15 mouse cellular contexts compared by ENCODE assay signal in genomic region chr7:45574472-45575379, GRCm38 (mm10). TPM values are rescaled to one million over a fixed set of nuclear protein-coding genes. Genes with fewer than 3 reads are reported as not detected.
DNase-seq lines count a peak whose midpoint lies in the region; ATAC-seq lines count a peak whose summit lies in the region.
"Had no signal": no experiment of that assay in that cellular context is flagged by ENCODE, and none has a peak within 500 bp of the region (broad histone marks: within the 10 kb centered on the region; RNA-seq: fewer than 3 reads in every experiment).

No protein-coding gene starts in this region.

- H3K27ac ChIP-seq in hindbrain, embryonic 13.5 days = no peak overlapping the region
- no peak overlapping the region for H3K27ac ChIP-seq in hindbrain, embryonic 14.5 days
- no peak overlapping the region; the same call in 1 of the 2 replicates for H3K27ac ChIP-seq in stomach, embryonic 15.5 days
- H3K27ac ChIP-seq: forebrain, embryonic 15.5 days; midbrain, embryonic 10.5 days had no signal

- no peaks in the 10 kb centered on the region for H3K9me3 ChIP-seq in hindbrain, embryonic 13.5 days
- no peaks in the 10 kb centered on the region for H3K9me3 ChIP-seq in hindbrain, embryonic 14.5 days (ENCODE audit: control insufficient read depth, low read length)
- no peaks in the 10 kb centered on the region for H3K9me3 ChIP-seq in stomach, embryonic 15.5 days
- H3K9me3 ChIP-seq: forebrain, embryonic 15.5 days; midbrain, embryonic 10.5 days had no signal

- H3K4me3 ChIP-seq in hindbrain, embryonic 13.5 days = no peak overlapping the region
- no peak overlapping the region for H3K4me3 ChIP-seq in hindbrain, embryonic 14.5 days (replicated peaks; ENCODE audit: low read length)
- H3K4me3 ChIP-seq in stomach, embryonic 15.5 days (replicated peaks) = no peak overlapping the region
- H3K4me3 ChIP-seq: forebrain, embryonic 15.5 days; midbrain, embryonic 10.5 days had no signal

- no peaks in the 10 kb centered on the region for H3K27me3 ChIP-seq in hindbrain, embryonic 13.5 days
- H3K27me3 ChIP-seq in hindbrain, embryonic 14.5 days (ENCODE audit: control insufficient read depth, insufficient read depth, low read length) = no peaks in the 10 kb centered on the region
- no peaks in the 10 kb centered on the region for H3K27me3 ChIP-seq in stomach, embryonic 15.5 days (replicated peaks)
- H3K27me3 ChIP-seq: forebrain, embryonic 15.5 days had no signal

- H3K4me2 ChIP-seq in hindbrain, embryonic 13.5 days = no peak overlapping the region
- H3K4me2 ChIP-seq in hindbrain, embryonic 14.5 days (replicated peaks) = no peak overlapping the region
- peak overlapping the region; percentile 5; the same call in 1 of the 2 replicates for H3K4me2 ChIP-seq in stomach, embryonic 15.5 days
- H3K4me2 ChIP-seq: forebrain, embryonic 15.5 days had no signal

- no peak for DNase-seq in hindbrain, embryonic 14.5 days (ENCODE audit: low spot score)
- DNase-seq in kidney, adult 11 months = peak; percentile 82
- peak; percentile 83 to 87 for DNase-seq in kidney, postnatal 36 days
- no peak for DNase-seq in retina, postnatal 1 day
- no peak for DNase-seq in ovary, adult 18-20 months (ENCODE audit: low spot score)
- no peak for DNase-seq in gastrocnemius, postnatal 4 days (ENCODE audit: low spot score in 2 of 2)
- DNase-seq: adrenal gland, postnatal 14 days had no signal

- H3K9ac ChIP-seq in hindbrain, embryonic 13.5 days = peak overlapping the region; percentile 53; the same call in 1 of the 2 replicates
- H3K9ac ChIP-seq in hindbrain, embryonic 14.5 days = no peak overlapping the region
- H3K9ac ChIP-seq in stomach, embryonic 15.5 days = no peak overlapping the region
- H3K9ac ChIP-seq: forebrain, embryonic 15.5 days had no signal

- WGBS in hindbrain, embryonic 13.5 days = 90% methylated on average over 15 of the region's 15 CpGs
- 89% methylated on average over 15 of the region's 15 CpGs for WGBS in hindbrain, embryonic 14.5 days
- 78% methylated on average over 15 of the region's 15 CpGs for WGBS in stomach, embryonic 15.5 days

- H3K36me3 ChIP-seq in hindbrain, embryonic 13.5 days = peaks cover 14% of the 10 kb centered on the region
- peaks cover 10% of the 10 kb centered on the region; the same call in 1 of the 2 replicates for H3K36me3 ChIP-seq in hindbrain, embryonic 14.5 days (replicated peaks; ENCODE audit: control insufficient read depth, insufficient read depth)
- peaks cover 11% of the 10 kb centered on the region for H3K36me3 ChIP-seq in stomach, embryonic 15.5 days

- no peak for ATAC-seq in hindbrain, embryonic 13.5 days (ENCODE audit: low FRiP score)
- no peak for ATAC-seq in hindbrain, embryonic 14.5 days (ENCODE audit: low FRiP score)
- no peak for ATAC-seq in stomach, embryonic 15.5 days (ENCODE audit: insufficient read depth, low FRiP score, low read depth)
- ATAC-seq: forebrain, embryonic 15.5 days had no signal

- peaks cover 14% of the 10 kb centered on the region for H3K4me1 ChIP-seq in hindbrain, embryonic 13.5 days (replicated peaks)
- peaks cover 15% of the 10 kb centered on the region for H3K4me1 ChIP-seq in hindbrain, embryonic 14.5 days (replicated peaks; ENCODE audit: control insufficient read depth, insufficient read depth, low read length)
- peaks cover 15% of the 10 kb centered on the region; the same call in 1 of the 2 replicates for H3K4me1 ChIP-seq in stomach, embryonic 15.5 days

RNA-seq across cellular contexts. Expression of gene Bcat2, which starts 4.8 kb away (rescaled TPM):
- polyA plus RNA-seq in hindbrain, embryonic 13.5 days (2015; fragmentation: Nextera tagmentation; extraction: Ambion mirVana) = 19.8 and 20.8 TPM in 2 replicates
- 17.4 and 19.0 TPM in 2 replicates for polyA plus RNA-seq in hindbrain, embryonic 14.5 days (2014; fragmentation: Nextera tagmentation; extraction: Ambion mirVana)
- 78.8 and 87.1 TPM in 2 replicates for polyA plus RNA-seq in stomach, embryonic 15.5 days (2015; fragmentation: Nextera tagmentation; extraction: Ambion mirVana)
- 10 to 100 TPM; 32.2 to 36.3 TPM for total RNA-seq in gastrocnemius, postnatal 4 days (2021)

RNA-seq across cellular contexts. Expression of gene Hsd17b14, which starts 20.0 kb away (rescaled TPM):
- polyA plus RNA-seq in hindbrain, embryonic 13.5 days (2015; fragmentation: Nextera tagmentation; extraction: Ambion mirVana) = 0.25 and 0.45 TPM in 2 replicates
- 0.25 TPM in 1 of 2 replicates, not detected in the other for polyA plus RNA-seq in hindbrain, embryonic 14.5 days (2014; fragmentation: Nextera tagmentation; extraction: Ambion mirVana)
- polyA plus RNA-seq in stomach, embryonic 15.5 days (2015; fragmentation: Nextera tagmentation; extraction: Ambion mirVana) = 2.2 and 3.9 TPM in 2 replicates
- total RNA-seq in gastrocnemius, postnatal 4 days (2021) = under 1 TPM; 0.61 to 0.80 TPM
- polyA plus RNA-seq: forebrain, embryonic 15.5 days had no signal

RNA-seq across cellular contexts. Expression of gene Fgf21, which starts 40.6 kb away (rescaled TPM):
- not detected in 2 replicates for polyA plus RNA-seq in hindbrain, embryonic 13.5 days (2015; fragmentation: Nextera tagmentation; extraction: Ambion mirVana)
- polyA plus RNA-seq in hindbrain, embryonic 14.5 days (2014; fragmentation: Nextera tagmentation; extraction: Ambion mirVana) = not detected in 2 replicates
- polyA plus RNA-seq in stomach, embryonic 15.5 days (2015; fragmentation: Nextera tagmentation; extraction: Ambion mirVana) = 0.18 and 0.41 TPM in 2 replicates
- not detected for total RNA-seq in gastrocnemius, postnatal 4 days (2021)
- total RNA-seq: left cerebral cortex, postnatal 10 days had no signal
- polyA plus RNA-seq: CD4-positive, CD25-positive, alpha-beta regulatory T cell, adult 4 months; forebrain, embryonic 15.5 days; heart, embryonic 14.5 days; midbrain, embryonic 10.5 days; neural tube, embryonic 11.5 days had no signal

RNA-seq across cellular contexts. Expression of gene Fut1, which starts 42.4 kb away (rescaled TPM):
- 0.06 TPM in 1 of 2 replicates, not detected in the other for polyA plus RNA-seq in hindbrain, embryonic 13.5 days (2015; fragmentation: Nextera tagmentation; extraction: Ambion mirVana)
- not detected in 2 replicates for polyA plus RNA-seq in hindbrain, embryonic 14.5 days (2014; fragmentation: Nextera tagmentation; extraction: Ambion mirVana)
- 0.76 and 0.84 TPM in 2 replicates for polyA plus RNA-seq in stomach, embryonic 15.5 days (2015; fragmentation: Nextera tagmentation; extraction: Ambion mirVana)
- total RNA-seq in gastrocnemius, postnatal 4 days (2021) = not detected
- polyA plus RNA-seq: CD4-positive, CD25-positive, alpha-beta regulatory T cell, adult 4 months; forebrain, embryonic 15.5 days; midbrain, embryonic 10.5 days; neural tube, embryonic 11.5 days had no signal

RNA-seq across cellular contexts. Expression of gene Izumo1, which starts 46.9 kb away (rescaled TPM):
- 0.18 TPM in 1 of 2 replicates, not detected in the other for polyA plus RNA-seq in hindbrain, embryonic 13.5 days (2015; fragmentation: Nextera tagmentation; extraction: Ambion mirVana)
- not detected in 2 replicates for polyA plus RNA-seq in hindbrain, embryonic 14.5 days (2014; fragmentation: Nextera tagmentation; extraction: Ambion mirVana)
- polyA plus RNA-seq in stomach, embryonic 15.5 days (2015; fragmentation: Nextera tagmentation; extraction: Ambion mirVana) = 0.19 and 0.31 TPM in 2 replicates
- under 1 TPM; 0.34 to 0.36 TPM for total RNA-seq in gastrocnemius, postnatal 4 days (2021)
- total RNA-seq: left cerebral cortex, postnatal 10 days had no signal
- polyA plus RNA-seq: CD4-positive, CD25-positive, alpha-beta regulatory T cell, adult 4 months; forebrain, embryonic 15.5 days; neural tube, embryonic 11.5 days had no signal

Comparison
In these comparisons a context has a peak if more than half of its experiments do, and no peak if none do; other contexts are left out.
1. DNase-seq: peak in kidney, adult 11 months (single experiment) and kidney, postnatal 36 days (2 of 2); none in hindbrain, embryonic 14.5 days (single experiment), retina, postnatal 1 day (single experiment), ovary, adult 18-20 months (single experiment) and gastrocnemius, postnatal 4 days (0 of 2).